Mouse (Mus musculus) heart, adult 2 months (tissue): ENCODE measurements around the gene Faf1. TPM values are rescaled to one million over a fixed set of nuclear protein-coding genes. Genes with fewer than 3 reads are reported as not detected.
"Not testable (repeated sequence)": the region's sequence is repeated elsewhere in the genome, so short reads cannot be mapped to it uniquely, and the experiment has no call there.

ENCODE experiments used
- DNase-seq, 2 experiments: peaks; one replicate each; pipeline ENCODE4 v3.0.0; 2021
- H3K27ac ChIP-seq: fragments of 200-600 bp; 2 replicates; pipeline ENCODE4 v1.8.1; 2022
- H3K27me3 ChIP-seq: fragments of 200-500 bp; 2 replicates; pipeline ENCODE4 v1.6.1; 2012; ENCODE audit warnings: mild to moderate bottlenecking, low read length, inconsistent platforms, mixed read lengths; ENCODE audit not compliant: control insufficient read depth, insufficient read depth
- H3K36me3 ChIP-seq: fragments of 200-500 bp; 2 replicates; pipeline ENCODE4 v1.6.1; 2012; ENCODE audit warnings: low read length, inconsistent platforms; ENCODE audit not compliant: control insufficient read depth, insufficient read depth
- H3K4me1 ChIP-seq: fragments of 200-500 bp; 2 replicates; pipeline ENCODE4 v1.6.1; 2011; ENCODE audit warnings: low read length; ENCODE audit not compliant: control insufficient read depth, insufficient read depth
- H3K4me3 ChIP-seq: fragments of 200-600 bp; 2 replicates; pipeline ENCODE4 v1.8.1; 2022
- H3K79me2 ChIP-seq: fragments of 200-500 bp; replicated peaks from 2 replicates; pipeline ENCODE4 v1.6.1; 2012; ENCODE audit warnings: mild to moderate bottlenecking, inconsistent platforms, low read length, moderate library complexity, mixed read lengths; ENCODE audit not compliant: control insufficient read depth, insufficient read depth
- H3K9ac ChIP-seq: fragments of 200-500 bp; 2 replicates; pipeline ENCODE4 v1.6.1; 2012; ENCODE audit warnings: low read depth, mild to moderate bottlenecking, control low read depth, inconsistent platforms, low read length, mixed read lengths
- CTCF ChIP-seq: fragments of 200-600 bp; IDR thresholded peaks from 2 replicates; pipeline ENCODE4 v1.8.1; 2022; ENCODE audit warnings: antibody characterized with exemption, mild to moderate bottlenecking, moderate library complexity
- EP300 ChIP-seq: fragments of 200-500 bp; IDR thresholded peaks from 2 replicates; pipeline ENCODE4 v1.6.1; 2011; ENCODE audit warnings: low read depth, low read length, control low read depth; ENCODE audit not compliant: insufficient read depth
- POLR2A ChIP-seq: fragments of 200-500 bp; IDR thresholded peaks from 2 replicates; pipeline ENCODE4 v1.6.1; 2011; ENCODE audit warnings: mild to moderate bottlenecking, low read depth, low read length, control low read depth; ENCODE audit not compliant: insufficient read depth
- WGBS: fragments of 180-500 bp; shearing (Covaris S2); methylation state at CpG from one replicate; pipeline ENCODE4 v1.1.7; 2018; 5-methylcytosine and 5-hydroxymethylcytosine counted together
- intact Hi-C: fragments of 180-260 bp; cut with DNase I; formaldehyde crosslinking; loops from one replicate; pipeline ENCODE4 v1.15.1; 2025
- polyA plus RNA-seq: library from polyadenylated mRNA; depleted of rRNA; stranded (reverse); fragments of >200 nt; gene quantifications from 2 replicates; pipeline ENCODE4 v1.2.3, GENCODE M21; 2012
- total RNA-seq, 2 experiments: library from RNA; stranded (reverse); gene quantifications; 2 replicates each; pipeline ENCODE4 v1.2.3; 2021

Gene Faf1
- total and polyA plus RNA-seq, 3 experiments = 9.6 to 46.0 (median 37.1) TPM

GRCm38 (mm10) chr4:109683561-109683960 is 7.2 kb downstream of the Faf1 start:
- H3K9ac ChIP-seq = no peak overlapping the region
- intact Hi-C loops = no loop called here
- no peaks in the 10 kb centered on the region; the same call in 1 of the 2 replicates for H3K36me3 ChIP-seq
- TF ChIP-seq POLR2A (no peak), EP300 (no peak), CTCF (no peak)
- H3K27ac ChIP-seq = no peak overlapping the region
- peaks cover 4% of the 10 kb centered on the region; the same call in 1 of the 2 replicates for H3K4me1 ChIP-seq
- no peaks in the 10 kb centered on the region for H3K27me3 ChIP-seq
- WGBS = 72% methylated on average over 2 of the region's 2 CpGs
- DNase-seq = no peak
- H3K79me2 ChIP-seq = peaks cover 7% of the 10 kb centered on the region
- H3K4me3 ChIP-seq = no peak overlapping the region

- Histone ChIP-seq H3K4me1 (peaks cover 1% of the 10 kb centered on the region; the same call in 1 of the 2 replicates), H3K27me3 (no peaks in the 10 kb centered on the region), H3K36me3 (no peaks in the 10 kb centered on the region), H3K79me2 (no peaks in the 10 kb centered on the region; the same call in 1 of the 2 replicates), H3K4me3 (no peak overlapping the region), H3K9ac (no peak overlapping the region), H3K27ac (no peak overlapping the region)
- TF ChIP-seq CTCF = no peak
- intact Hi-C loops = no loop called here
- DNase-seq = no peak
Measured at GRCm38 (mm10) chr4:109692674-109693073, 16.3 kb downstream of the Faf1 start.

GRCm38 (mm10) chr4:109700727-109701126 is 24.3 kb downstream of the Faf1 start:
- H3K79me2 ChIP-seq, H3K27me3 ChIP-seq, H3K9ac ChIP-seq, H3K4me1 ChIP-seq, H3K27ac ChIP-seq, H3K36me3 ChIP-seq, H3K4me3 ChIP-seq, intact Hi-C loops, DNase-seq: not testable (repeated sequence)
- WGBS = 89% methylated on average over 3 of the region's 3 CpGs

- H3K4me1 ChIP-seq = no peaks in the 10 kb centered on the region; the same call in 1 of the 2 replicates
- intact Hi-C loops = loop anchor here (1.0 kb wide), 1 partner anchor 126 kb away; no protein-coding TSS in a partner anchor
- 0 out of 2 replicates have a peak, but pooled peaks cover 2% of the 10 kb centered on the region for H3K36me3 ChIP-seq
- no peak for TF ChIP-seq POLR2A
- TF ChIP-seq CTCF = peak; percentile 91
- DNase-seq = no peak
- H3K27ac ChIP-seq = no peak overlapping the region
- peaks cover 4% of the 10 kb centered on the region; the same call in 1 of the 2 replicates for H3K79me2 ChIP-seq
- H3K27me3 ChIP-seq = no peaks in the 10 kb centered on the region
- H3K4me3 ChIP-seq = no peak overlapping the region
- H3K9ac ChIP-seq = no peak overlapping the region
Measured at GRCm38 (mm10) chr4:109703568-109703967, 27.2 kb downstream of the Faf1 start.

GRCm38 (mm10) chr4:109705349-109705748 is 29.0 kb downstream of the Faf1 start:
- H3K9ac ChIP-seq = no peak overlapping the region
- H3K27me3 ChIP-seq = no peaks in the 10 kb centered on the region
- 67% methylated on average over 2 of the region's 2 CpGs for WGBS
- peaks cover 4% of the 10 kb centered on the region; the same call in 1 of the 2 replicates for H3K79me2 ChIP-seq
- intact Hi-C loops = loop anchor here (2.0 kb wide), 1 partner anchor 201 kb away; no protein-coding TSS in a partner anchor
- H3K4me3 ChIP-seq = no peak overlapping the region
- H3K27ac ChIP-seq = no peak overlapping the region
- H3K4me1 ChIP-seq = no peaks in the 10 kb centered on the region; the same call in 1 of the 2 replicates
- TF ChIP-seq EP300 = no peak
- no peak for TF ChIP-seq POLR2A
- DNase-seq = no peak
- H3K36me3 ChIP-seq = 0 out of 2 replicates have a peak, but pooled peaks cover 2% of the 10 kb centered on the region

GRCm38 (mm10) chr4:109719281-109719680 is 42.9 kb downstream of the Faf1 start:
- Histone ChIP-seq H3K27me3 (no peaks in the 10 kb centered on the region), H3K27ac (no peak overlapping the region), H3K4me1 (no peaks in the 10 kb centered on the region), H3K79me2 (no peaks in the 10 kb centered on the region), H3K9ac (no peak overlapping the region), H3K4me3 (no peak overlapping the region), H3K36me3 (no peaks in the 10 kb centered on the region; the same call in 1 of the 2 replicates)
- DNase-seq = no peak
- intact Hi-C loops = no loop called here
- TF ChIP-seq POLR2A (no peak), EP300 (no peak), CTCF (no peak)
- 90% methylated on average over 5 of the region's 5 CpGs for WGBS
